Mouse (Mus musculus): Measurements from ENCODE around the gene Cpxm2. TPM values are rescaled to one million over a fixed set of nuclear protein-coding genes. Genes with fewer than 3 reads are reported as not detected.

Cpxm2 gene
- total and polyA plus RNA-seq, 2 experiments from 2014 or later = 0.37 to 1.5 TPM

DNA sequence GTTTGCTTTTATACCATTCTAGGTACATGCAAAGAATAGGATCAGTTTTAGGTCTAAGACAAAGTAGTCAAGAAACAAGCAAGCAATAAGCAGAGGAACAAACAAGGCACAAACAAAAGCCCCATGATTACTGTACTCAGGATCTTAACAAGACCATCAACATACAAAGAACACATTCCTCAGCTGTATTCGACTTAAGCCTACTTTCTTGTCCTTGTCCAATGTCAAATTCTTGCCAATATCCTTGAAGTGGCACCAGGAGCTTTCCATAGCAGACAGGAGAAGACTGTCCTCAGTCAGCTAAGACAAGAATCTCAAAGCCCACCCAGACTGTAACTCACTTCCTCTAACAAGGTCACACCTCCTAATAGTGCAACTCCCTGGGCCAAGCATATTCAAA is 24.5 kb upstream of the Cpxm2 start:
- no peak overlapping the region for H3K9ac ChIP-seq (replicated peaks; ENCODE audit: low read depth, low read length)
- TF ChIP-seq CTCF (IDR thresholded peaks at IDR 0.05; ENCODE audit: low read depth) (no peak), EP300 (IDR thresholded peaks at IDR 0.05; ENCODE audit: low read depth) (no peak)
- 38% methylated on average over 1 of the region's 1 CpGs for WGBS
- H3K4me2 ChIP-seq (ENCODE audit: low read depth, low read length) = no peak overlapping the region
- no peak overlapping the region for H3K27ac ChIP-seq (ENCODE audit: low read depth)
- H3K27me3 ChIP-seq (ENCODE audit: control insufficient read depth, insufficient read depth, low read length) = no peaks in the 10 kb centered on the region
- no peak for ATAC-seq (ENCODE audit: insufficient read depth, low read depth)
- H3K4me1 ChIP-seq (ENCODE audit: control insufficient read depth, insufficient read depth) = no peaks in the 10 kb centered on the region
- no peak for DNase-seq (ENCODE audit: low spot score)
- H3K4me3 ChIP-seq (ENCODE audit: low read depth, low read length) = no peak overlapping the region
- no peaks in the 10 kb centered on the region for H3K9me3 ChIP-seq (replicated peaks; ENCODE audit: control insufficient read depth, low read length)
- no peaks in the 10 kb centered on the region for H3K36me3 ChIP-seq (replicated peaks; ENCODE audit: control insufficient read depth, insufficient read depth, low read length)

DNA sequence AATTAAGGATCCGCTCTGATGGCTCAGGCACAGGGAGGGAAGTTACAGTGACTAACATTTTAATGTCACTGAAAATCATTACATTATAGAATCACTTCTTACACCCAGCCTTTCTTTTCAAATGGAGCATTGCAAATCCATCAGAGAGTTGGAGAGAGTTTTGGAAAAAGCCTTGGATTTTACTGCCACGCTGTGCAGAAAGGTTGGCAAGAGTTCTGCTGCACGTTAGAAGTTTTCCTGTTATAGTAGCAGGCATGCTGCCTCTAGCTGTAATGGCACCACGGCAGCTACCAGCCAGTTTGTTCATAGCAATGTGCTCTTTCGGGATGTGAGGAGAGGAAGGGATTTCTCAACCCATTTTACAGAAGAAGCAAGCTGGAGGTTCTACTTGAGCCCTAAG is 20.2 kb upstream of the Cpxm2 start:
- ATAC-seq (ENCODE audit: insufficient read depth, low read depth) (no peak), DNase-seq (ENCODE audit: low spot score) (no peak)
- Histone ChIP-seq H3K27ac (ENCODE audit: low read depth) (no peak overlapping the region), H3K9ac (replicated peaks; ENCODE audit: low read depth, low read length) (no peak overlapping the region), H3K4me1 (ENCODE audit: control insufficient read depth, insufficient read depth) (no peaks in the 10 kb centered on the region), H3K4me2 (ENCODE audit: low read depth, low read length) (no peak overlapping the region), H3K36me3 (replicated peaks; ENCODE audit: control insufficient read depth, insufficient read depth, low read length) (no peaks in the 10 kb centered on the region), H3K27me3 (ENCODE audit: control insufficient read depth, insufficient read depth, low read length) (no peaks in the 10 kb centered on the region), H3K4me3 (ENCODE audit: low read depth, low read length) (no peak overlapping the region), H3K9me3 (replicated peaks; ENCODE audit: control insufficient read depth, low read length) (no peaks in the 10 kb centered on the region)
- 65% methylated on average over 5 of the region's 5 CpGs for WGBS
- TF ChIP-seq CTCF (IDR thresholded peaks at IDR 0.05; ENCODE audit: low read depth) (no peak), EP300 (IDR thresholded peaks at IDR 0.05; ENCODE audit: low read depth) (no peak)

DNA sequence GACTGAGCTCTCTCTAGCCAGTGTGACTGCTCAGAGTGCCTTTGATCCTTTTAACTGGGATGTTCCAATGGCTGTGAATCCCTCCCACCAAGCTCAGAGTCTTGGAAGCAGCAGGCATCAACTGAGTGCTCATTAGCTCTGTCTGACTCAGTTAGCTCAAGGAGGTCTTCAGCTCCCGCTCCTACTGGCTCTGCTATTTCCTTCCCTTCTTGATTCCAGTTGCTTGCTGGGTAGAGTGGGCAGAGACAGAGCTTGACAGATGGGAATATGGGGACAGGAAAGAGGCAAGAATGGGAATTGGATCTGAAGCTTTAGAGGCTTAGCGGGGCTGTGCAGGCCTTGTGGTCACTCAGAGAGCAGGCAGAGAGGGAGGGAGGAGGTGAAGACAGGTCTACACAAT is 19.8 kb upstream of the Cpxm2 start:
- no peaks in the 10 kb centered on the region for H3K36me3 ChIP-seq (replicated peaks; ENCODE audit: control insufficient read depth, insufficient read depth, low read length)
- H3K4me2 ChIP-seq (ENCODE audit: low read depth, low read length) = no peak overlapping the region
- H3K9ac ChIP-seq (replicated peaks; ENCODE audit: low read depth, low read length) = no peak overlapping the region
- DNase-seq (ENCODE audit: low spot score) (no peak), ATAC-seq (ENCODE audit: insufficient read depth, low read depth) (no peak)
- no peaks in the 10 kb centered on the region for H3K27me3 ChIP-seq (ENCODE audit: control insufficient read depth, insufficient read depth, low read length)
- no peak overlapping the region for H3K4me3 ChIP-seq (ENCODE audit: low read depth, low read length)
- WGBS = 57% methylated on average over 2 of the region's 2 CpGs
- H3K9me3 ChIP-seq (replicated peaks; ENCODE audit: control insufficient read depth, low read length) = no peaks in the 10 kb centered on the region
- H3K27ac ChIP-seq (ENCODE audit: low read depth) = no peak overlapping the region
- no peaks in the 10 kb centered on the region for H3K4me1 ChIP-seq (ENCODE audit: control insufficient read depth, insufficient read depth)
- TF ChIP-seq EP300 (IDR thresholded peaks at IDR 0.05; ENCODE audit: low read depth) (no peak), CTCF (IDR thresholded peaks at IDR 0.05; ENCODE audit: low read depth) (no peak)

DNA sequence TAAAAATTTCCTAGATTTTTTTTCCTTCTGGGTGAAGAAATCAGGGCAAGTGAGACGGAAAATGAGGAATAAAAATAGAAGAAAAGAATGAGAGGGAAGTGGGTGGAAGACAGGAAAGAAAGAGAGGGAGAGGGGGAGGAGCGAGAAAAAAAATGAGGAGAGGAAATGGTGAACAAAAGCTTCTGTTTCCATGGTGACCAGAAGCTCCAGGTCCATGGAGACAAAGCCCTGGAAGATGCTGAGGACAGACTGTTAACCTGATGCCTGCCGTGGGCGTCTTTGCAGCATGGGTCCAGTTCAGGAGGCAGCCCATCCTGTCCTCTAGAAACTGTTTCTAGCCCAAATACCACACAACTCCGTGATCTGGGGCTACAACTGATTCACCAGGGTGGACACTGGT is 17.7 kb upstream of the Cpxm2 start:
- no peak overlapping the region for H3K9ac ChIP-seq (replicated peaks; ENCODE audit: low read depth, low read length)
- no peak overlapping the region for H3K27ac ChIP-seq (ENCODE audit: low read depth)
- H3K27me3 ChIP-seq (ENCODE audit: control insufficient read depth, insufficient read depth, low read length) = no peaks in the 10 kb centered on the region
- H3K4me1 ChIP-seq (ENCODE audit: control insufficient read depth, insufficient read depth) = no peaks in the 10 kb centered on the region
- H3K4me2 ChIP-seq (ENCODE audit: low read depth, low read length) = no peak overlapping the region
- WGBS = 72% methylated on average over 5 of the region's 5 CpGs
- no peaks in the 10 kb centered on the region for H3K36me3 ChIP-seq (replicated peaks; ENCODE audit: control insufficient read depth, insufficient read depth, low read length)
- no peak overlapping the region for H3K4me3 ChIP-seq (ENCODE audit: low read depth, low read length)
- ATAC-seq (ENCODE audit: insufficient read depth, low read depth) (no peak), DNase-seq (ENCODE audit: low spot score) (no peak)
- no peaks in the 10 kb centered on the region for H3K9me3 ChIP-seq (replicated peaks; ENCODE audit: control insufficient read depth, low read length)
- TF ChIP-seq EP300 (IDR thresholded peaks at IDR 0.05; ENCODE audit: low read depth) (no peak), CTCF (IDR thresholded peaks at IDR 0.05; ENCODE audit: low read depth) (no peak)

DNA sequence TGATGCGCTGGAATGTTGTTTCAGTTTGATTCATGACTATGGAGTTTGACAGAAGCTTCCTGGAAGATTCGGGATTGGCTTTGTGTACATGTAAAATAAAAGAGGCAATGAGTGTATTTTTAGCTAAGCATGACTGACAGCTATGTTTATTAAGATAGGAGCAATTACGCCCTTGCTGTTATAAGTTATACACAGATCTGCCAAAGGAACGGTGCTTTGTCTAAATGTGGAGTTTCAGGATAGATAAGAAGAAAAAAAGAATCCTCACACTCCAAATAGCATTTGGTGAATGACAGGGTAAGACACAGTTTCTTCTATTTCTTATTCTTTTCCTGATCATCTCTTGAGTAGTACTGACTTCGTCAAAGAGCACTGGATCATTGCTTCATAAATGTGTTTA is 17.2 kb upstream of the Cpxm2 start:
- no peaks in the 10 kb centered on the region for H3K4me1 ChIP-seq (ENCODE audit: control insufficient read depth, insufficient read depth)
- no peaks in the 10 kb centered on the region for H3K27me3 ChIP-seq (ENCODE audit: control insufficient read depth, insufficient read depth, low read length)
- DNase-seq (ENCODE audit: low spot score) = no peak
- H3K4me2 ChIP-seq (ENCODE audit: low read depth, low read length) = no peak overlapping the region
- WGBS = 58% methylated on average over 5 of the region's 5 CpGs
- H3K4me3 ChIP-seq (ENCODE audit: low read depth, low read length) = no peak overlapping the region
- H3K9ac ChIP-seq (replicated peaks; ENCODE audit: low read depth, low read length) = no peak overlapping the region
- no peak for ATAC-seq (ENCODE audit: insufficient read depth, low read depth)
- no peaks in the 10 kb centered on the region for H3K9me3 ChIP-seq (replicated peaks; ENCODE audit: control insufficient read depth, low read length)
- H3K36me3 ChIP-seq (replicated peaks; ENCODE audit: control insufficient read depth, insufficient read depth, low read length) = no peaks in the 10 kb centered on the region
- H3K27ac ChIP-seq (ENCODE audit: low read depth) = no peak overlapping the region
- TF ChIP-seq EP300 (IDR thresholded peaks at IDR 0.05; ENCODE audit: low read depth) (no peak), CTCF (IDR thresholded peaks at IDR 0.05; ENCODE audit: low read depth) (no peak)

DNA sequence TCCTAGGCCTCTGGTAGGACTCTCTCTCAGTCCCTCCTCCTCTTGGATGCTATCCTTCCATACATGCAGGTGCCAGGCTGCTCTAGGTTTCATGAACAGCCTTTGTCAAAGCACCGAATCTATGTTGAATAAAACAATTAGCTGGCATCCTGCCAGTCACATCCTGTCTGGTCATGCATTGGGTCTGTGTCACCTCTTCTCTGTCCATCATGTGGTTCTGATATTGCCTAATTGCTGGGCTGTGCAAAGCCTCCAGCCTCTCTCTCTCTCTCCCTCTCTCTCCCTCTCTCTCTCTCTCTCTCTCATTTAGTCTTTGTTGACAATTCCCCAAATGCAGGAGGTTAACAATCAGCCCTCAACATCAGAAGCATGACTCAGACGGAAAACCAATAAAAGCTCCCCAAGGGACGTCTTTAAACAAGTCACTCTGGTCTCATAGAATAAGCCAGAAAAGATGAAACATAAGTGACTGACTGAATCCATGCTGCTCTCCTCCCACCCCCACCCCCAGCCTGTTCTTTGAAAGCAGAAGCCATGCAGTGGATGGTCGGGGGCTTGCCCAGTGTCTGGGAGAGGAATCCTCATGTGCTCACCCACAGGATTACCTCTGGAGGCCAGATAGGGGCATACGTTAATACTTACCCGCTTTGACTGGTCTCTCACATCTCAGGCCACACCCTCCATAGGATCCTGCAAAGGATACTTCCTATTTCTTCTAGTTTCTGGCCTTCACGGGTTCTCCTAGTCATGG is 15.1 kb upstream of the Cpxm2 start:
- no peaks in the 10 kb centered on the region for H3K27me3 ChIP-seq (ENCODE audit: control insufficient read depth, insufficient read depth, low read length)
- DNase-seq (ENCODE audit: low spot score) = no peak
- H3K9me3 ChIP-seq (replicated peaks; ENCODE audit: control insufficient read depth, low read length) = no peaks in the 10 kb centered on the region
- 54% methylated on average over 7 of the region's 7 CpGs for WGBS
- H3K9ac ChIP-seq (replicated peaks; ENCODE audit: low read depth, low read length) = no peak overlapping the region
- TF ChIP-seq EP300 (IDR thresholded peaks at IDR 0.05; ENCODE audit: low read depth) = no peak
- TF ChIP-seq CTCF (IDR thresholded peaks at IDR 0.05; ENCODE audit: low read depth) = no peak
- H3K4me1 ChIP-seq (ENCODE audit: control insufficient read depth, insufficient read depth) = no peaks in the 10 kb centered on the region
- H3K4me3 ChIP-seq (ENCODE audit: low read depth, low read length) = no peak overlapping the region
- H3K4me2 ChIP-seq (ENCODE audit: low read depth, low read length) = no peak overlapping the region
- no peaks in the 10 kb centered on the region for H3K36me3 ChIP-seq (replicated peaks; ENCODE audit: control insufficient read depth, insufficient read depth, low read length)
- H3K27ac ChIP-seq (ENCODE audit: low read depth) = no peak overlapping the region
- no peak for ATAC-seq (ENCODE audit: insufficient read depth, low read depth)

Measured in heart, postnatal 0 days (tissue).